Mouse (Mus musculus) liver, embryonic 14.5 days (tissue): ENCODE measurements at regions not wholly inside any gene's neighbourhood (a gene's known extent, or its start where the extent isn't known, plus 50 kb on each side); places are given as distances from the start of the nearest gene placed in this dataset.

Experiments used
- CTCF ChIP-seq: IDR thresholded peaks from 2 replicates; pipeline ENCODE4 v1.5.1; 2016; ENCODE audit warnings: antibody characterized with exemption, low read depth, control low read depth
- EP300 ChIP-seq: IDR thresholded peaks from 2 replicates; pipeline ENCODE4 v1.6.1; 2016; ENCODE audit warnings: antibody characterized with exemption, low read depth

DNA sequence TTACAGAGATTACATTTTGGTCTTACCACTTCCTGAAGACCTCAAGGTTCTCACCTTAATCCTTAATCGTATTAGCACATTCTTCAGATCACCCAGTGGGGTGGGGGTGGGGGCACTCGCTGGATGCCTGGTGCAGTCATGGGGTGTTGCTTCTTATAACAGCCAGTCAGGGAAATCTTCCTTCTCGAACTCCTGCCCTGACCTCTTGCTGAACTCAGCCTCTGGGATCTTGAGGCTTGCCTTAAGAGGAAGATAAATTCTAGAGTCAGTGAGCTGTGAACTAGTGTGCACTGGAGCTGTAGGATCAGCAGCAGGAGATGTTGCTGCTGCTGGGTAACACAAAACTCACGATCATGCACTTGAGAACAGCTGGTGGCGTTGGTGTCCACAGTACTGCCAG, 352.5 kb upstream of the Tnp1 start:
- TF ChIP-seq CTCF (no peak), EP300 (no peak)
